Mouse (Mus musculus) heart, embryonic 10.5 days (tissue): ENCODE results near the gene Parp6. TPM values are rescaled to one million over a fixed set of nuclear protein-coding genes. Genes with fewer than 3 reads are reported as not detected.

Experiments
- DNase-seq: peaks from one replicate; pipeline ENCODE4 v3.0.0-alpha.2; 2017; ENCODE audit warnings: low spot score
- H3K27ac ChIP-seq: fragments of 300-500 bp; sonication (generic); 2 replicates; pipeline ENCODE4 v1.5.1; 2016; ENCODE audit warnings: mild to moderate bottlenecking
- H3K27me3 ChIP-seq: fragments of 300-500 bp; sonication (generic); 2 replicates; pipeline ENCODE4 v1.6.1; 2016; ENCODE audit warnings: mild to moderate bottlenecking; ENCODE audit not compliant: poor library complexity, insufficient read depth, severe bottlenecking
- H3K36me3 ChIP-seq: fragments of 300-500 bp; sonication (generic); 2 replicates; pipeline ENCODE4 v1.6.1; 2016; ENCODE audit warnings: mild to moderate bottlenecking, moderate library complexity
- H3K4me1 ChIP-seq: fragments of 300-500 bp; sonication (generic); 2 replicates; pipeline ENCODE4 v1.6.1; 2016; ENCODE audit warnings: mild to moderate bottlenecking
- H3K4me3 ChIP-seq: fragments of 300-500 bp; sonication (generic); 2 replicates; pipeline ENCODE4 v1.5.1; 2016; ENCODE audit warnings: mild to moderate bottlenecking, moderate library complexity
- H3K9me3 ChIP-seq: fragments of 300-500 bp; sonication (generic); 2 replicates; pipeline ENCODE4 v1.6.1; 2016; ENCODE audit warnings: mild to moderate bottlenecking, moderate library complexity
- WGBS: fragments of 180-500 bp; shearing (Covaris S2); methylation state at CpG from one replicate; pipeline ENCODE4 v1.1.7; 2016; 5-methylcytosine and 5-hydroxymethylcytosine counted together
- polyA plus RNA-seq: library from polyadenylated mRNA; unstranded; fragments of >200 nt; fragmentation: Nextera tagmentation; extraction: Ambion mirVana; gene quantifications from 2 replicates; pipeline ENCODE4 v1.2.1, GENCODE M21; 2016

The Parp6 gene
- polyA plus RNA-seq, 1 experiment from 2014 or later, result 23.9 TPM

DNA sequence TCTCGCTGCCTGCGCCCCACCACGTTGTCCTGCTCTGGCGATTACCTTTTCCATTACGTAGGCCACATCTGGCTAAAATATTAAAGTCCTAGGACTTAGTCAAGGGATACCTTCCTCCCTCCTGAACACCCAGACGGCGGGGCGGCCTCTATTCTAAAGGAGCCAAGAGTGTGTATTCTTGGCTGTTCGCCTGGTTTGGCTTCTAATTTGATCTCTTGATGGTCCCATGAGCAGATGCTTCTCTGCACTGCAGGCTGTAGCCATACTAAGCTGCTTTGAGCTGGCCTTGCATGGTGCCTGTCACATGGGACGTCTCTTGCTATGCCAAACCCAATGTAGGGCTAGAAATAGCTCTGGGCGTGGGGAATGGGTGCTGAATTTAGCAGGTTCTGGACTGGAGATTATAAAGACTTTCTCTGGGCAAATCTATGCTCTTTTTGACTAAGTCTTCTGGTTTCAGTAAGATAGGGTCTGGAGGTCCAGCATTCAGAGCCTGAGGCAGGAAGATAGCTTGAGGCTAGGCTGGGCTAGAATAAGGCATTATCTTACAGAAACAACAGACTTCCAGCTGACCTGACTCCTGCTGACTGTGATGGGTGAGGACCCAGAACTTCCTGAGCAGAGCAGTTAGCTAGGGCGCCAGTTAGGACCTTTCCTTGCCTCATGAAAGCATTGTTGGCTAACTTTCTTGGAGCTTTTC lies 55.3 kb downstream of the Parp6 start:
- H3K9me3 ChIP-seq, result no peaks in the 10 kb centered on the region
- no peak overlapping the region for H3K4me3 ChIP-seq
- peak; percentile 85 for DNase-seq
- H3K36me3 ChIP-seq, result peaks cover 98% of the 10 kb centered on the region
- H3K27me3 ChIP-seq, result no peaks in the 10 kb centered on the region
- peak overlapping the region; percentile 3; the same call in 1 of the 2 replicates for H3K27ac ChIP-seq
- WGBS, result 82% methylated on average over 12 of the region's 12 CpGs
- peaks cover 19% of the 10 kb centered on the region for H3K4me1 ChIP-seq

DNA sequence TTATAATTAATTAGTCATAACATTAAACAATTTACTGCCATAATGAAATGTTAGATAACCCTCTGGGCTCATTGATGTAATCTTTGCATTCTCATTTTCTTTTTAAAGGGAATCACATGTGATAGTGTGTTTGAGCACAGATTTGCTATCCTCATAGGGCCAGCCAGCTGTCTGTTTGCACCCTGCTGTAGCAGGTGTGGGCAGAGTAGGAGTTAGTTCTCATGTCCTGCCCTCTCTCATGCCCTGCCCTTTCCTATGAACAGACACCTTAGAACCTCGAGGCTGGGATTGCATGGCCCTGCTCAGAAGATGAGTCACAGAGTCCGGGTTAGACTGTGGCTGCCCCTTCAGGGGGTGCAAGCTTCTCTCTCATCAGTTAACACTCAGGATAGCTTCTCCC lies 56.3 kb downstream of the Parp6 start:
- Histone ChIP-seq H3K36me3 (peaks cover 98% of the 10 kb centered on the region), H3K4me3 (no peak overlapping the region), H3K27me3 (no peaks in the 10 kb centered on the region), H3K27ac (no peak overlapping the region), H3K9me3 (no peaks in the 10 kb centered on the region), H3K4me1 (peaks cover 19% of the 10 kb centered on the region)
- no peak for DNase-seq
- 67% methylated on average over 2 of the region's 2 CpGs for WGBS

- Histone ChIP-seq H3K4me3 (no peak overlapping the region), H3K27me3 (peaks cover 3% of the 10 kb centered on the region), H3K4me1 (peaks cover 27% of the 10 kb centered on the region), H3K36me3 (peaks cover 90% of the 10 kb centered on the region), H3K27ac (no peak overlapping the region), H3K9me3 (no peaks in the 10 kb centered on the region)
- 89% methylated on average over 14 of the region's 14 CpGs for WGBS
- no peak for DNase-seq
Measured at GRCm38 (mm10) chr9:59675598-59675997, 58.5 kb downstream of the Parp6 start.

DNA sequence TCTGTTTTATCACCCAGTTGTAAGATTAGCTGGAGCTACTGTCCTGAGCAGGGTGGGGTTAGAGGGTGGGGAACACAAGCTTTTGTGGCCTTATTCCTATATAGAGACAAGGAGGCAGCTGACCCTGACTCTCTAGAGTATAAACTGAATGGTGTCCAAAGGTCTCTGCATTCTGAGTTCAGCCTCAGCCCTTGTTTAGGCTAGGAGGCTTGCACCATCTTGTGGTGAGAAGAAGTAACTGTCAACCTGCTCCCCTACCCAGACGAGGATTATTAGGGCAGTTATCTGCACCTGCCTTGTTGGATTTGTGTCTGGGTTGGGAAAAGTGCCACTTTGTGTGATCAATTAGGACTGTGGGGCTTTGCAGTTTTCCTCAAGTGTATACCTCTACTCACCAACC lies 61.2 kb downstream of the Parp6 start:
- no peak for DNase-seq
- Histone ChIP-seq H3K27me3 (peaks cover 26% of the 10 kb centered on the region), H3K9me3 (no peaks in the 10 kb centered on the region), H3K36me3 (peaks cover 63% of the 10 kb centered on the region), H3K27ac (no peak overlapping the region), H3K4me3 (no peak overlapping the region), H3K4me1 (peaks cover 15% of the 10 kb centered on the region)
- whole genome bisulfite sequencing, result 37% methylated on average over 1 of the region's 1 CpGs

GRCm38 (mm10) chr9:59679678-59680533 lies 62.8 kb downstream of the Parp6 start, which contains the start of gene Gramd2:
Gramd2 (plus strand) TSS chr9:59680144.
- peaks cover 15% of the 10 kb centered on the region for H3K4me1 ChIP-seq
- peaks cover 47% of the 10 kb centered on the region for H3K36me3 ChIP-seq
- H3K9me3 ChIP-seq, result no peaks in the 10 kb centered on the region
- WGBS, result 1% methylated on average over 47 of the region's 47 CpGs
- peak within 1 kb of the TSS; percentile 63 for H3K4me3 ChIP-seq
- peaks cover 26% of the 10 kb centered on the region for H3K27me3 ChIP-seq
- peak within 1 kb of the TSS; percentile 65 for H3K27ac ChIP-seq
- DNase-seq, result peak; percentile 95

GRCm38 (mm10) chr9:59680534-59680875 lies 63.4 kb downstream of the Parp6 start:
- H3K36me3 ChIP-seq, result peaks cover 41% of the 10 kb centered on the region
- H3K4me3 ChIP-seq, result peak overlapping the region; percentile 63
- no peaks in the 10 kb centered on the region for H3K9me3 ChIP-seq
- DNase-seq, result no peak
- peaks cover 26% of the 10 kb centered on the region for H3K27me3 ChIP-seq
- peaks cover 15% of the 10 kb centered on the region for H3K4me1 ChIP-seq
- peak overlapping the region; percentile 65 for H3K27ac ChIP-seq
- WGBS, result 8% methylated on average over 16 of the region's 16 CpGs

- WGBS, result 68% methylated on average over 2 of the region's 2 CpGs
- Histone ChIP-seq H3K4me3 (no peak overlapping the region), H3K4me1 (peaks cover 16% of the 10 kb centered on the region), H3K27me3 (peaks cover 26% of the 10 kb centered on the region), H3K36me3 (peaks cover 7% of the 10 kb centered on the region), H3K27ac (no peak overlapping the region), H3K9me3 (no peaks in the 10 kb centered on the region)
- no peak for DNase-seq
Measured at GRCm38 (mm10) chr9:59684020-59684419, 66.9 kb downstream of the Parp6 start.

- no peak for DNase-seq
- Histone ChIP-seq H3K4me1 (peaks cover 14% of the 10 kb centered on the region), H3K27ac (no peak overlapping the region), H3K4me3 (no peak overlapping the region), H3K36me3 (no peaks in the 10 kb centered on the region), H3K27me3 (peaks cover 11% of the 10 kb centered on the region), H3K9me3 (no peaks in the 10 kb centered on the region)
- WGBS, result 25% methylated on average over 6 of the region's 6 CpGs
Measured at GRCm38 (mm10) chr9:59687416-59688046, 70.4 kb downstream of the Parp6 start.

GRCm38 (mm10) chr9:59691635-59692094 lies 74.6 kb downstream of the Parp6 start:
- peak overlapping the region; percentile 47 for H3K27ac ChIP-seq
- DNase-seq, result no peak
- H3K4me3 ChIP-seq, result peak overlapping the region; percentile 55
- H3K4me1 ChIP-seq, result peaks cover 30% of the 10 kb centered on the region
- no peaks in the 10 kb centered on the region for H3K36me3 ChIP-seq
- H3K9me3 ChIP-seq, result no peaks in the 10 kb centered on the region
- WGBS, result 4% methylated on average over 23 of the region's 23 CpGs
- H3K27me3 ChIP-seq, result peaks cover 7% of the 10 kb centered on the region; the same call in 1 of the 2 replicates

DNA sequence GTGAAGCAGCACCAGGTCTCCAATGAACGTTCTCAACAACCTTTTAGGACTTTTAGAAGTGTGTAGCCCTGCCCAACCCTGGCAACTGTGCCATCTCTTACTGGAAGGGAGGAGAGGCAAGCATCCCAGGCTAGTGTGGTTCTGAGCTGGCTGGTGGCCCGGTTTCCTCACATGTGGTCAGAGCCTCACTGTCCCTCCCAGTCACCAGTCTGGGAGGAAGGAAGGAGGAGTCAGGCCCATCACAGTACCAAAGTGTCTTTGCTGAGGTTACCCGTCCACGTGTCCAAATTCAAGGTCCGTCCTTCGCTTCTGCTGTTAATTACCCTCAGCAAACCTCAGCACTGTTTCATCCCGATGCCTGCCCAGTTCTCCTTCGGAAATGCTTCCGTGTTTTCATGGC lies 75.1 kb downstream of the Parp6 start:
- no peaks in the 10 kb centered on the region for H3K9me3 ChIP-seq
- peaks cover 30% of the 10 kb centered on the region for H3K4me1 ChIP-seq
- DNase-seq, result no peak
- 43% methylated on average over 9 of the region's 9 CpGs for WGBS
- peak overlapping the region; percentile 47 for H3K27ac ChIP-seq
- peaks cover 7% of the 10 kb centered on the region; the same call in 1 of the 2 replicates for H3K27me3 ChIP-seq
- H3K36me3 ChIP-seq, result no peaks in the 10 kb centered on the region
- peak overlapping the region; percentile 55 for H3K4me3 ChIP-seq

DNA sequence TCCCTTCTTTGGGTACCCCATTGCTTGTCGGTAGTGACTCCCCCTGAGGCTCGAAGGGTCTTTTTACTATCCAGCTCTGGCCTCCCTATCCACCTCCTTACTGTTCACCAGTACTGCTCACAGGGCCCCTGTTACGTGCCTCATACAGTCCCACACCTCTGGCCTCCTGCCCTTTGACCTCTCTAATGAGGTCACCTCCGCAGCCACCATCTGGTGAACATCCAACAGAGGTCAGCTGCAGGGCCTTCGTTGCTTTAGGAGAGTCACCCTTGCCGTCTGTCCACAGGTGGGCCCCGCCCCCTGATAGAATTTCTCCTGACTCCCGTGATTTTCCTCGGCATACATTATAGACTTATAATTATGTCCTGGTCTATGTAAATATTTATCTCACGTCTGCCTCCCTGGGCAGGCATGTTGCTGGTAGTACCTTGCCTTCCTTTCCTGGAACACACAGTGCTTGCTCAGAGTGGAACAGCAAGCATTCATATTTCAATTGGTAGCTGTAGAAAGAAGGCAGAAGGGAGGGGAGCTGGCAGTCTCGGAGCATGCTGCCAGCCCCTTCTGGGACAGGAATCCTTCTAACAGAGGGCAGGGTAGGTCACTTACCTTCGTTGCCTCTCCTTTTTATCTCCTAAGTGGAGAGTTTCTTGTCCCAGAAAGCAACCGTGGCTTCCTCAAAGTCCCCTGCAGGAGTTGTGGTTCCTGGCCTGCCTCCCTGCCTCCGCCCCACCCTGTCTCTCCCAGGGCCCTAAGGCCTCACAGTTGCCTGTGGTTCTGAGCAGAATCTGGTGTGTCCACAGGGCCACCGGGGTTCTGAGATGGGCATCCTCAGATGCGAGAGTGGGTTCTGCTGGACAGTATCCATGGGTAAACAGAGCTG lies 77.7 kb downstream of the Parp6 start:
- WGBS, result 45% methylated on average over 16 of the region's 16 CpGs
- Histone ChIP-seq H3K4me1 (peaks cover 26% of the 10 kb centered on the region), H3K27me3 (peaks cover 7% of the 10 kb centered on the region; the same call in 1 of the 2 replicates), H3K4me3 (no peak overlapping the region), H3K36me3 (no peaks in the 10 kb centered on the region), H3K27ac (no peak overlapping the region), H3K9me3 (no peaks in the 10 kb centered on the region)
- no peak for DNase-seq

DNA sequence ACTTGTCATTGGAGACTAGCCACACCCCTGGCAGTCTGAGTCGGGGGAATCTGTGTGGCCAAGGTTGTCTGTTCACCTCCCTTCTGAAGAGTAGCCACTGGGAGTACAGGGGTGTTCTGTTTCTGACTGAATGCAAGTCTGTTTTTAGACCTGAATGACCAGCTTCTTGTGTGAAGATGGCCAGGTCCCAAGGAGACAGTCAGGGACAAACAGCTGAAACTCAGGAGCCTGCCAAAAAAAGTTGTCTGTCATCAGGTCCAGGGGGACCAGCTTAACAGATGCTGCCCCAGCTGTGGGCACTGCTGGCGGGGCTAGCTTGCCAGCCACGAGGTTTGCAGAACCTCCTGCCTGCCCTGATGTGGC lies 78.3 kb downstream of the Parp6 start:
- no peak overlapping the region for H3K27ac ChIP-seq
- no peak overlapping the region for H3K4me3 ChIP-seq
- no peaks in the 10 kb centered on the region for H3K36me3 ChIP-seq
- H3K27me3 ChIP-seq, result peaks cover 7% of the 10 kb centered on the region; the same call in 1 of the 2 replicates
- H3K9me3 ChIP-seq, result no peaks in the 10 kb centered on the region
- no peak for DNase-seq
- WGBS, result 35% methylated on average over 3 of the region's 3 CpGs
- peaks cover 26% of the 10 kb centered on the region for H3K4me1 ChIP-seq
